Mouse (Mus musculus): ENCODE measurements around the gene Olfr545.

GRCm38 (mm10) chr7:102514144-102514543 lies 14.8 kb upstream of the Olfr545 start:
- TF ChIP-seq CTCF (IDR thresholded peaks at IDR 0.05; ENCODE audit: low read depth) = no peak
- no peak for TF ChIP-seq EP300 (IDR thresholded peaks at IDR 0.05; ENCODE audit: low read depth)

All from liver, postnatal 0 days (tissue).